Mouse (Mus musculus): ENCODE results near the gene Tas1r3.
A peak's percentile ranks its signal among the peaks of the same experiment; 100 is the strongest.

Gene Tas1r3

DNA sequence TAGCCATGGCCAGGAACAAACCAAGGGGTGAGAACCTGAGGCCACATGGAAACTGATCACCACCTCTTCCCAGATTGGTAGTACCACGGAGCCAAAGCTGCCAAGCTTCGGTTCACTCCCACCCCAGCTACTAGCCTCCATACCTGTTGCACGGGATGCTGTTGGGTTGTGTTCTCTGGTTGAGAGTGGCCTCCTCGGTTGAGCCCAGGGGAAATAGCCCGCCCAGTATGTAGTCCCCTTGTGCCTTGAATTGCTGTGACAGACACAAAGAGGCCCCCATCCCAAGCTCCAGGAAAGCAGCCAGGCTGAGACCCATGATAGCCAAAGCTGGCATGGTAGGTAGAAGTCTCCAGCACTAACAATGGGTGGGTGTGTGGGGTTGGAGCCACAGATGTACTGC, at the start of gene Tas1r3:
Gene Tas1r3 (minus strand): TSS at position 362 of the 400 bp plus-strand sequence.
- Histone ChIP-seq H3K36me3 (ENCODE audit: control insufficient read depth, insufficient read depth, low read length, poor library complexity, severe bottlenecking) (peaks cover 3% of the 10 kb centered on the region; the same call in 1 of the 2 replicates), H3K27me3 (ENCODE audit: control insufficient read depth, insufficient read depth, low read length, poor library complexity, severe bottlenecking) (no peaks in the 10 kb centered on the region)
- DNase-seq (ENCODE audit: low read depth, low spot score), result no peak

DNA sequence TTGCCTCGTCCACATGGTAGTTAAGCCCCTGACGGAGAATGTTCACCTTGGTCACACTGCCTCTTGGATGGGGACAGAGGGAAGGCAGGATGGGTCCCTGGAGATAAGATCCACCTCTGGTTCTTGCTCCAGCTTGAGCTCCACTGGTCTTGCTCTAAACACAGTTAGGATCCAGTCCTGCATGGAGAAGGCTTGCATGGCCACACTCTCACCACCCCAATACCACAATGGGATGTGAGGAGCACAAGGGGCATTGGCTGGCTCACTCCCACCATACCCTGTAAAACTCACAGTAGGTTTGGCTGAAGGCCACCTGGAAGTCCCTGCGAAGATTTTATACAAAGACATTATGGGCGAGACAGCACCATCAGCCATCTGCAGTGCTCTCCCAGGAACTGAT, 45.6 kb upstream of the Tas1r3 start:
- no peaks in the 10 kb centered on the region for H3K27me3 ChIP-seq (ENCODE audit: control insufficient read depth, insufficient read depth, low read length, poor library complexity, severe bottlenecking)
- DNase-seq (ENCODE audit: low read depth, low spot score), result no peak
- no peaks in the 10 kb centered on the region; the same call in 1 of the 2 replicates for H3K36me3 ChIP-seq (ENCODE audit: control insufficient read depth, insufficient read depth, low read length, poor library complexity, severe bottlenecking)

DNA sequence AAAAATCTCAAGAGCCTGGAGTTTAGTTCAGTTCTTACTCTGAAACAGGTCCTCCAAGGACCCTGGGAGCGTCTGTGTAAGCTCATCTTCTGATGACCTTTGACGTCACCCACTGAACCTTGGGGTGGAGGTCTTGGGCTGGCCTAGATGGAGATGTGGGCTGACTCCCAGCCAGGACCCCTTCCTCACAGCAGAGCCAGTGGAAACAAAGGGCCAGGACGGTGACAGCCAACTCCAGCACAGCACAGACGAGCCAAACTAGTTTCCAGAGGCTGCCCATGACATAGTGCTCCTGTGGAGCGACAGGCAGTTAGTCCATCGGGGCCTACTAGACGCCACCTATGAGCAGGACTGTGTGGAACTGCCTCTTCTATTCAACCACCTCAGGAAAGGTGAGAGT, 45.1 kb upstream of the Tas1r3 start:
- Histone ChIP-seq H3K36me3 (ENCODE audit: control insufficient read depth, insufficient read depth, low read length, poor library complexity, severe bottlenecking) (no peaks in the 10 kb centered on the region; the same call in none of the 2 replicates), H3K27me3 (ENCODE audit: control insufficient read depth, insufficient read depth, low read length, poor library complexity, severe bottlenecking) (no peaks in the 10 kb centered on the region)
- DNase-seq (ENCODE audit: low read depth, low spot score), result no peak

DNA sequence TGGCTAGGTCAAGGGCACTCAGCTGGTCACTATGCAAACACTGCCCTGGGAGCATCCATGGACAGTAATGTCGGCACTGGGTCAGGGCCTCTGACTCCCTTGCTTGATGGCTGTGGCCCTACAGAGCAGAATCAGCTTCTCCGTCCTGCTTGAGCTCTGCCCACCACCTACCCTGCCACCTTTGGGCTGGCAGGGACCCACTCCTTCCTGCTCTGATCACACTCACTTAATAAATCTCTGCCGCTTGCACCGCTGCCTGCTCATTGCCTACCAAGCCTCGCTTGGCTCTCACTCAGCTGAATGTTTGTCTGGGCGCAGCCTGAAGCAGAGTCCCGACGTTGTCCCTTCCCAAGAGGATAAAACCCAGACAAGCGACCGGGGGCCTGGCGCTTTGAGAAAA, 43.8 kb upstream of the Tas1r3 start:
- Histone ChIP-seq H3K27me3 (ENCODE audit: control insufficient read depth, insufficient read depth, low read length, poor library complexity, severe bottlenecking) (no peaks in the 10 kb centered on the region), H3K36me3 (ENCODE audit: control insufficient read depth, insufficient read depth, low read length, poor library complexity, severe bottlenecking) (peaks cover 2% of the 10 kb centered on the region)
- DNase-seq (ENCODE audit: low read depth, low spot score), result no peak

DNA sequence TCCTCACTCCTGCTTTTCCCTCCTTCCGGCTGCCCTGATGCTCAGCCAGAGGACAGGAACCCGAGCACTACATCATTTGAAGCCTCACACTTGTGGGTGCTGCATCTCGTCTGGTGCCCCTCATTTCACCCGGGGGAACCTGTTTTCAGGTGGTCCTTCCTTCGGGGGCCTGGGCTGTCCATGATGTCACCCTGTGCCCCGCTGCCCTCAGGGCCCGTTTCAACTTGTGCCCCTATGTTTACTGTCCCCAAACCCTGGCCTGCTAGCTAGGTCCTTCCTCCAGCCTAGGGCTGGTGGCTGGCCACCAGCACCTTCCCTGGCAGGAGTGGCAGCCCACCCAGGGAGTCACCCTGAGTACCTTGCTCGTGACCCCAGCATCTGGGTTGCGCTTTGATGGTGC, 43.0 kb upstream of the Tas1r3 start:
- no peak for DNase-seq (ENCODE audit: low read depth, low spot score)
- H3K27me3 ChIP-seq (ENCODE audit: control insufficient read depth, insufficient read depth, low read length, poor library complexity, severe bottlenecking), result no peaks in the 10 kb centered on the region
- peaks cover 2% of the 10 kb centered on the region for H3K36me3 ChIP-seq (ENCODE audit: control insufficient read depth, insufficient read depth, low read length, poor library complexity, severe bottlenecking)

DNA sequence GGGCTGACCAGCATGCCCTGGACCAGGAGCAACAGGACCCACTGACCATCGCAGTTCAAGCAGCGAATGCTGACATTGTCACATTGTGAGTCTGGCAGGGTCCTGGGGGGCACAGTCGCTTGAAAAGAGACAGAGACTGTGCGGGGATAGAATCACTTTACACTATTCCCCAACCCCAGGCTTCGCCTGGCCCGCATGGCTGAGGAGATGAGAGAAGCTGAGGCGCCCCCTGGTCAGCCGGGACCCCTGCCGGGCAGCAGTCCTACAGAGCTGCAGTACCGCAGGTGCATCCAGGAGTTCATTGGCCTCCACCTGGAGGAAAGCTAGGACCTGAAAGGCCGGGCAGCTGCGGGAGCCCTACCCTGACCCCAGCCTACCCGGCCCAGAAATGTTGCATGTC, 42.5 kb upstream of the Tas1r3 start:
- no peak for DNase-seq (ENCODE audit: low read depth, low spot score)
- Histone ChIP-seq H3K27me3 (ENCODE audit: control insufficient read depth, insufficient read depth, low read length, poor library complexity, severe bottlenecking) (no peaks in the 10 kb centered on the region), H3K36me3 (ENCODE audit: control insufficient read depth, insufficient read depth, low read length, poor library complexity, severe bottlenecking) (peaks cover 2% of the 10 kb centered on the region)

DNA sequence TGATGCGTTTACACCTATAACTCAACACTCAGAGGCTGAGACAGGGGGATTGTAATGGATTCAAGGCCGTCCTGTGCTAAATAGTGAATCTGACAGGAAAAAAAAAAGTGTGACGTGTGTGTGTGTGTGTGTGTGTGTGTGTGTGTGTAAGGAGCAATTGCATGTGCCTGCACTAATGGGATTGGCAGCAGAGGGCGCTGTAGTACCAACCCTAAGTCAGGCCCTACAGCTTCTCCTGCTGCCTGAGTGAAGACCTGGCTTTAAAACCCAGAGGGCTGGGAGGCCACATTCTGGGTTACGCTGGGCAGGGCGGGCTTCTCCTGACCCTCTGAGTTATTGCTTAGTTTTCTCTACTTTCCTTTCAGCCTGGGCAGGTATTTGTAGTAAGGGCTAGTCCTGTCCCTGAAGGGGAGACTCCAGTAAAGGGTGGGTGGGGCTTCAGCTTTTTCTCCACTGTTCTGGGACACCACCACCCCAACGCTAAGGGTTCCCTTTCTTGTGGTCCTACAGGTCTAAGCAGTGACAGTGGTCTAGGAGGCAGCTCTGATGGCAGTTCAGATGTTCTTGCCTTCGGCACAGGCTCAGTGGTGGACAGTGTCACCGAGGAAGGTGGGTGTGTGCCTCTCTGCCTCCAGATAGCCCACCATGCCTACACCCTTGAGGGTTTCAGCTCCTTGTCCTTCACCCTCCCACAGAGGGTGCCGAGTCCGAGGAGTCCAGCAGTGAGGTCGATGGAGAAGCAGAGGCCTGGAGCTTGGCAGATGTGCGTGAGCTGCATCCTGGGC, 41.3 kb upstream of the Tas1r3 start:
- peak; percentile 32 for DNase-seq (ENCODE audit: low read depth, low spot score)
- Histone ChIP-seq H3K36me3 (ENCODE audit: control insufficient read depth, insufficient read depth, low read length, poor library complexity, severe bottlenecking) (peaks cover 2% of the 10 kb centered on the region), H3K27me3 (ENCODE audit: control insufficient read depth, insufficient read depth, low read length, poor library complexity, severe bottlenecking) (no peaks in the 10 kb centered on the region)

DNA sequence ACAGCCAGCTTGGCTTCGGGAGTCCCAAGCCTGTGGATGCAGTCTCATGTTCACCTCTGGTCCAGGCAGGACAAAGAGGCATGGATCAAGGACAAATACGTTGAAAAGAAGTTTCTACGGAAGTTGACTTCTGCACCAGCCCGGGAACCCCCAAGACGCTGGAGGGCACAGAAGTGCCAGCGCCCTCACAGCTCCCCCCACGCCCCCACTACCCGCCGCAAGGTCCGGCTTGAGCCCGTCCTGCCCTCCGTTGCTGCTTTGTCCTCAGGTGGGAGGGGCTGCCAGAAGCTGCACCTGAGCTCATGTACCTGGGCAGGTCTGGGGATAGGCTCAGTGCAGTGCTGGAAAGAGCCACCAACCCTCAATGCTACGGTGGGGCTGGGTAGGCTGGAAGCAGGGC, 40.1 kb upstream of the Tas1r3 start:
- no peak for DNase-seq (ENCODE audit: low read depth, low spot score)
- peaks cover 2% of the 10 kb centered on the region for H3K36me3 ChIP-seq (ENCODE audit: control insufficient read depth, insufficient read depth, low read length, poor library complexity, severe bottlenecking)

DNA sequence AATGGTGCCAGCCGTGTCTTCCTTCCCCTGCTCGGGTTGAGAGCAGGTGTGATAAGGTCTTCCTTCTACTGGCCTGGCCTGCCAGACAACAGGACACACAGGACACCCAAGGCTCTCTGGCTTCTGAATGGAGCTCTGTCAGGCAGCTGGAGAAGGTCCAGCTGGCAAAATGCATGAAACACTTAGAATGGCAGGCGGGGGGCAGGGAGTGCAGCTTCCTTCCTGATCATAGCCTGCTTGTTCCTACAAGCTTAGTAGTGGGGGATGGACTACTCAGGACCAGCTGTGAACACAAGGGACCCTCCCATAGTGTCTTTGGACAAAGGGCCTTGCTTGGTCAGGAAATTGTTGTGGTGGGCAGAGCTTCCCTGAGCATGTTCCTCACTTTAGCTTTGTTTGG, 38.0 kb upstream of the Tas1r3 start:
- H3K36me3 ChIP-seq (ENCODE audit: control insufficient read depth, insufficient read depth, low read length, poor library complexity, severe bottlenecking), result peaks cover 2% of the 10 kb centered on the region
- no peak for DNase-seq (ENCODE audit: low read depth, low spot score)
- H3K27me3 ChIP-seq (ENCODE audit: control insufficient read depth, insufficient read depth, low read length, poor library complexity, severe bottlenecking), result no peaks in the 10 kb centered on the region

More for the DNA sequence above, 40.1 kb upstream of the Tas1r3 start:
- H3K27me3 ChIP-seq (ENCODE audit: control insufficient read depth, insufficient read depth, low read length, poor library complexity, severe bottlenecking), result no peaks in the 10 kb centered on the region

DNA sequence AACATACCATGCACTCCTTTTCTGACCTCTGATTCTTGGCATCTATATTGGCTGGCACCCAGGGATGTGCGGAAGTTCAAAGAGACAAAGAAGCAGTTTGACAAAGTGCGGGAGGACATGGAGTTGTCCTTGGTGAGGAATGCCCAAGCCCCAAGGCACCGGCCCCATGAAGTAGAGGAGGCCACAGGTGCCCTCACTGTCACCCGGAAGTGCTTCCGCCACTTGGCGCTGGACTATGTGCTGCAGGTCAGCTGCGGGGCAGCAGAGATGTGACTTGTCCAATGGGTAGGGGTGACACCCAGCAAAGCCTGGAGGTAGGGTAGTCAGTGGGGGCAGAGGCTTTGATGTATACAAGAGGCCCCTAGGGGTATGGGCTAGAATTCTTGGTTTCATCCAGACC, 36.2 kb upstream of the Tas1r3 start:
- DNase-seq (ENCODE audit: low read depth, low spot score), result no peak
- no peaks in the 10 kb centered on the region for H3K27me3 ChIP-seq (ENCODE audit: control insufficient read depth, insufficient read depth, low read length, poor library complexity, severe bottlenecking)
- H3K36me3 ChIP-seq (ENCODE audit: control insufficient read depth, insufficient read depth, low read length, poor library complexity, severe bottlenecking), result peaks cover 2% of the 10 kb centered on the region

DNA sequence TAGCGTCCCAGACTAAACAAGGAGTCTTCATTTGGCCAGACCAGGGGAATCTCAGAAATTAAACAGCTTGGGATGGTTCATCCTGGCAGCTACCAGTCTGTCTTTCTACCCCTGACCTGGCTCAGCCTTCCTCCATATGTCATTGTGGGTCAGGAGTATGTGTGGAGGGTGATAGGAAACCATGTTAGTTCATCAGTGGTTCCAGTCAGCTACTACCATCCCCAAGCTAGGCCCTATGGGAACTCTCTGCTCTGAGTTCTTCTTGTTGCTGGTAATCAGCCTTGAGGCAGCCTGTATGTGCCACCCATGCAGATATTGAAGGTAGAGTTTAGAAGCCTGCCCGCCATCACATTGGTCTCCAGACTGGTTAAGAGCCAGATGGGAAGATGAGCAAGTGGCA, 35.2 kb upstream of the Tas1r3 start:
- no peak for DNase-seq (ENCODE audit: low read depth, low spot score)
- Histone ChIP-seq H3K27me3 (ENCODE audit: control insufficient read depth, insufficient read depth, low read length, poor library complexity, severe bottlenecking) (no peaks in the 10 kb centered on the region), H3K36me3 (ENCODE audit: control insufficient read depth, insufficient read depth, low read length, poor library complexity, severe bottlenecking) (peaks cover 2% of the 10 kb centered on the region)

DNA sequence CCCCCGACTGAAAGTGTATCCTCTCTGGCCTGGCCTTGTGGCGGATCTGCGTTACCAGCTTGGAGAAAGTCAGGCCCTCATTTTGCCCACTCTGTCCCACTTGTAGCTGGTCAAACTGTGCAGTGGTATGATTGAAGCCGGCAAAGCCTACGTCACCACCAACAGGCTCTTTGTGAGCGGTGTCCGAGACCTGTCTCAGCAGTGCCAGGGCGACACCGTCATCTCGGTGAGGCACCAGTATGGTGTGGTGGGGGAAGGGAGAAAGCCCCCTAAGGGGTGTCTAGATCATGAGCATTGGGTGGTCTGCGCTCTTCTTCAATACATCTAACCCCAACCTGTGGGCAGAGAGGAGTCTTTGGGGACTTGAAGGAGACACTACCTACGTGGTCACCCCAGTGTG, 33.3 kb upstream of the Tas1r3 start:
- Histone ChIP-seq H3K27me3 (ENCODE audit: control insufficient read depth, insufficient read depth, low read length, poor library complexity, severe bottlenecking) (no peaks in the 10 kb centered on the region), H3K36me3 (ENCODE audit: control insufficient read depth, insufficient read depth, low read length, poor library complexity, severe bottlenecking) (no peaks in the 10 kb centered on the region; the same call in 1 of the 2 replicates)
- no peak for DNase-seq (ENCODE audit: low read depth, low spot score)

DNA sequence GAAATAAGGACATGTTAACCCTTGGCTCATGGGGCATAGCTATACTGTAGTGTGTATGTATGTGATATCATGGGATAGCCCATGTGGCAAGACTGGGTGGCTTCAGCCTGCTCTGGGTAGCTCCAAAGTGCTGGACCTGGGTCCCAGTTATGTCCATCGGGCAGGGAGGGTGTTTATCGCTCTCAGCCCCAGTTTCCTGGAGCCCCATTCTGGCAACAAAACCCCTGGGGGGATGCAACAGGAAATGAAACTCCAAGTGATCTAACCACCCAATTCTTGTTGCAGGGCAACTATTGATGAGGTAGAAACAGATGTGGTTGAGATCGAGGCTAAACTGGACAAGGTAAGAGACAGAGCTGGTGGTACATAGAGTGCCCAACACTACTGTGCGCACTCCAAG, 32.7 kb upstream of the Tas1r3 start:
- Histone ChIP-seq H3K27me3 (ENCODE audit: control insufficient read depth, insufficient read depth, low read length, poor library complexity, severe bottlenecking) (no peaks in the 10 kb centered on the region), H3K36me3 (ENCODE audit: control insufficient read depth, insufficient read depth, low read length, poor library complexity, severe bottlenecking) (no peaks in the 10 kb centered on the region; the same call in 1 of the 2 replicates)
- peak; percentile 18 for DNase-seq (ENCODE audit: low read depth, low spot score)

DNA sequence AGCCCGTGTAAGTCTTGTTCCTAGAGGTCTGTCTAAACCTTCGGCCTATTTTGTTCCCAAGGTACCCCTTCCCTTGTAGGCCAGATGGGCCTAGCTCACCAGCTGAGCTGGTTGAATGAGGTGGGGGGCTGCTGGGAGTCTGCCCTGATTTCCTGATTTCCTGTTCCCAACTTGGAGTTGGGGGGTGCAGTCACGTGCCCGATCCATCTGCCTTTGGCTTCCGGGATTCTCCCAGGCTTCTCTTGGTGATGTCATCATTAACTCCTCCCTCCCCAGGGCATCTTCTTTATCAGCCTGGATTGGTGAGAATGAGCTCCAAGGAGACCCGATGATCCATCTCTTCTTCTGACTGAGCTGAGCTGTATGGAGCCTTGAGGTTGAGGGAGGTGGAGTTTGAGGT, 32.1 kb upstream of the Tas1r3 start:
- no peak for DNase-seq (ENCODE audit: low read depth, low spot score)
- Histone ChIP-seq H3K27me3 (ENCODE audit: control insufficient read depth, insufficient read depth, low read length, poor library complexity, severe bottlenecking) (no peaks in the 10 kb centered on the region), H3K36me3 (ENCODE audit: control insufficient read depth, insufficient read depth, low read length, poor library complexity, severe bottlenecking) (no peaks in the 10 kb centered on the region; the same call in 1 of the 2 replicates)

DNA sequence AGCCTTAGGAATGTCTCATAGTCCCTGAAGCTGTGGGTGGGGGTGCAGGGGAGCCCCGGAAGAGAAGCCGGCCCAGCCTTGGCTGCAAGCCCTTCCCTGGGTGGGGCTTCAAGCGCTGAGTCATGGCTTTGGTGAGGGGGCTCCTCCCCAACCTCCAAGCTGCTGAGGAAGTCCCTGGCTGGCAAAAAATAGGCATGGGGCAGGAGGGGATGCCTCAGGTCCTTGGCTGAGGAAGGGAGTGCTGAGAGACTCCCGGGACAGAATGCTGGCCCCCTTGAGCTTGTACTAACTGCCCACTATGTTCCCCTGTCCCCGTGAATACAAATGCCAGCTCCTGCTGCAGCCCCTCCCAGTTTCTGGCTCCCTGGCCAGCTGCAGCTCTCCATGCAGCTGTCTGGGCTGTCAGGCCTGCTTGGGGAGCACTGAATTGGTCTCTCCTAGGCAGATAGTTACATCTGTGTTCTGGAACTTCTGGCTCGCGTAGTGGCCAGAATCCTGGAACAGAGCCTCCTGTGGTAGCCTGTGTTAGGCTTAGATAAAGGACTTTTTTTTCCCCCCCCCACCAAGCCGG, 31.2 kb upstream of the Tas1r3 start:
- Histone ChIP-seq H3K27me3 (ENCODE audit: control insufficient read depth, insufficient read depth, low read length, poor library complexity, severe bottlenecking) (no peaks in the 10 kb centered on the region), H3K36me3 (ENCODE audit: control insufficient read depth, insufficient read depth, low read length, poor library complexity, severe bottlenecking) (no peaks in the 10 kb centered on the region; the same call in 1 of the 2 replicates)
- DNase-seq (ENCODE audit: low read depth, low spot score), result no peak

Measured in splenic B cell, adult 2 months (primary cell).